Mouse (Mus musculus) lung, postnatal 4 days (tissue): ENCODE measurements at regions not wholly inside any gene's neighbourhood (a gene's known extent, or its start where the extent isn't known, plus 50 kb on each side); places are given as distances from the start of the nearest gene placed in this dataset.

Experiments used
- DNase-seq, 2 experiments: peaks; one replicate each; pipeline ENCODE4 v3.0.0; 2021

DNA sequence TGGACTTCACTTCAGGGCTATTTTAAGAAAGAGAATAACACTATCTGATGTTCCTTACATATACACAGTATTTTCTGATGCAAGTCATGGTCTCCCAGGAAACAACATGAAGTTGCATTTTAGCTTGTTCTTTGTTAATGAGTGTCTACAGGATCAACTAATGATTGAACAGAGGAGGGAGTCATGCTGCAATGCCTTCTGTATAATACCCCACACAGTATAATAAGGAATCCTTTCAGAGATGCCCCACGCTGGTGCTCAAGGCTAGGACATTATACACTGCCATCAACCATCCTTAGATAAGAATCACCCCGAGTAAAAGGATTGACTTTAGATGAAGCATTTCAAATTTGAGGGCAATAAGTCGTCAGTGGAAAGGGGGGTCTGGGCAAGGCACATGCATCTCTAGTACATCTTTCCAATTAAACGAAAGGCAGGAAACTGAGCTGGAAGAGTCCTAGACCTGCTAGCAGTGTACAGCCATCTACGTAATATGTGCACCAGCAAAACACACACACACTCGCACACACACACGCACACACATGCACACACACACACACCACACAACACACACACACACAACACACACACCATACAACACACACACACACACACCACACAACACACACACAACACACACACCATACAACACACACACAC, 252.6 kb upstream of the Rag2 start:
- no peak for DNase-seq

DNA sequence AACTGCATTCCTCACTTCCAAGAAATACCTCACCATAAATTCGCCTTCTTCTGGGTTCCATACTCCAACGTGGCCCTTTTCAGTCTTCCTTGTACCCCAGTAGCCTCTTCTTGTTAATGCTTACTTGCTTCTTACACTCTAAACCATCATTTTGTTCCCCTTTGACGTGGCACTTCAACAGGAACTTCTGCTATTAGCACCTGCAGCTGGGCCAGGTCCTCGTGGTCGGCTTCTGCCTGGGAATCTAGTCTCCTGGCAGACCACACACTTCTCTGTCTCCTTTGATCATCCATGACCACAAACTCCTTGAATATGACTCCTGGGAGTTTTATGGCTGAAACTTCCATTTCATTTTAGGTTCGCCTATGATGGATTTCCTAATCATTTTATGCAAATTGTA, 243.9 kb upstream of the Rag2 start:
- no peak for DNase-seq

DNA sequence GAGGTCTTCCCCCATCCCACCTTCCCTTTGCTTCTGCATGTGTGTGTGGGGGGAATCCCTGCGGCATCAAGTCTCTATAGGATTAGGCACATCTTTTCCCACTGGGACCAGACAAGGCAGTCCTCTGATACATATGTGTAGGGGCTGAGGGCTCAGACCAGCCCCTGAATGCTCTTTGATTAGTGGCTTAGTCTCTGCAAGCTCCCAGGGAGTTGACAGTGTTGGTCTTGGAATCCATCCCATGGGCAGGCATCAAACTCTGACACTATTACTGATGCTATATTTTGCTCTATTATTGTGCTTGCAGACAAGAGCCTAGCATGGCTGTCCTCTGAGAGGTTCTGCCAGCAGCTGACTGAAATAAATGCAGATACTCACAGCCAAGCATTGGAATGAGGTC, 209.5 kb upstream of the Rag2 start:
- DNase-seq, result no peak

DNA sequence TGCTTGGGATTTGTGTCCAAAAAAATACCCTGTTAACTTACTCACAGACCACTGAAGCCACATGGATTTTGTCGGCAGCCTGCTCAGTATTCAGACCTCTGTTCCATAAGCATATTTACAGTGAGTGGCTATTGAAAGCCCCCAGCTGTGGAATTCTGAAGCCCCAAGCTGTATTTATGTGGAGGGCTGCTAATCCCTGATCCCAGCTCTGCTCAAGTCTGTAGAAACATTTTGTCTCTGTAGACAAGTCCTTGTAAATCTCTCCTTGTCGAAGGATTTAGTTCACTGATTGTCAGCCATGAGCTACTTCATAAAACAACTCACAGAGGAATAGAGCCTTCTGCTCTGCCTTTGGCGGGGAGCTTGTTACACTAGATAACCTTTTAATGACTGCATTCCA, 207.8 kb upstream of the Rag2 start:
- DNase-seq, result peak; percentile 25 to 43

GRCm38 (mm10) chr2:101433141-101433895, 191.2 kb upstream of the Rag2 start:
- no peak for DNase-seq

- no peak for DNase-seq
Measured at GRCm38 (mm10) chr2:101440231-101440630, 184.3 kb upstream of the Rag2 start.

DNA sequence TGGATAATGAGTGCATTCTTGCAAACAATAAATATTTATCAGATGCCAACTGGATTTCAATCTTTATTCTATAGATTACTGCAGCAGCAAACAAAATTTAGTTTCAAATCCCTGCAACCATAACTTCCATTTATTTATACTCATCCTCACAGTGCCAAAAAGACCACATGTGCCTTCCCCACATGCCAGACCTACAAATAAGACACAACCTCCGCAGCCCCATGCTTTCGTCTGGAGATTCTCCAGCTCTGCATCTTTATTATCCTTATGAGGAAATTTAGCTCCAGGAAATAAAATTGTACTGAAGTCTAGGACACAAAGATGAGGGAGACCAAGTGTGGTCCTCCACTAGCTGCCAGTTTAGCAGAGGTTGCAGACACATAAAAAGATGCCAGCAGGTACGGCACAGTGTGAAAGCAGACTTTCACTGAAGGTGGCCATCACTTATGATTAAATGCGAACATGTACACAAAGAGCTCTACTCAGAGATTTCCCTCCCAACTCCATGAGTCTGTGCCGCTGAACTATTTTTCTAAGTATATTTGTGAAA, 183.4 kb upstream of the Rag2 start:
- no peak for DNase-seq

- DNase-seq, result peak; percentile 8 to 38
Measured at GRCm38 (mm10) chr2:101455591-101455990, 168.9 kb upstream of the Rag2 start.

- no peak for DNase-seq
Measured at GRCm38 (mm10) chr2:101458959-101459358, 165.6 kb upstream of the Rag2 start.

- DNase-seq, result no peak
Measured at GRCm38 (mm10) chr2:101462450-101462849, 162.1 kb upstream of the Rag2 start.

DNA sequence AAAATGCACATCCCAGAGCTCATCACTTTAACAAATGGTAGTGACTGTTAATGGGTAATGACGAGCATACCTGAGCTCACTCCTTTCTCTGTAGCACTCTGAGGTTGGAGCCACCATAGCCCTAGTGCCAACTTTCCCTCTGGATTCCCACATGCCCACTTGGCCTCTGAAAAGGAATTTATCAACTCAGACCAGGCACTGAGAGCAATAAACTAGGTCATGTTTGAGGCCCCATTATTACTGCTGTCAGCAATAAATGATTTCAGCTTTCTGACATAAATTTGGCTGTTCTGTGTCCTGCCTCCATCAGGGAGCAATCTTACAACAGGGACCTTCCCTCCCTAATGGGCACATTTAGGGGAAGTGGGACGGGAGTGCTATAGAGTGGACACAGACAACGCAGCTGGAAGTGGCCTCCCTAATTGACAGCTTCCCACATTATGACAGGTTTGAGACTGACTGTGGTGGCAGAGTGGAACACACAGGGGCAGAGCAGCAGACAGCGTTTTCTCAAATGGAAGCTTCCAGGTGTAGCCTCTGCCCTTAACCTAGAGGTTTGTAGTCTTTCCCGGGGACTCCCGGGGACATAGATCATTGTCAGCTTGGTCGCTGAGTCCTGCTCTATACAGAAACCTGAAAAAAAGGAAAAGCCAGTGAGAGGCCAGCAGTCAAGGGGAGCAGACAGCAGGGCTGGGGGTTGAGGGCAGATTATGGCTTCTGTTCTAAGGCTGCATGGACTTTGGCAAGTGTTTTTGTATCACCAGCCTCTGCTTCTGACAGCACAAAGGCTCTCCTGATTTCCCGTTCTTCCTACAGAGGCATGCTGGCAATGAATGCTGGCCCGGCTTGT, 160.0 kb upstream of the Rag2 start:
- DNase-seq, result peak in 1 of 2 experiments; percentile 40

- peak in 1 of 2 experiments; percentile 35 for DNase-seq
Measured at GRCm38 (mm10) chr2:101470569-101471100, 153.9 kb upstream of the Rag2 start.

DNA sequence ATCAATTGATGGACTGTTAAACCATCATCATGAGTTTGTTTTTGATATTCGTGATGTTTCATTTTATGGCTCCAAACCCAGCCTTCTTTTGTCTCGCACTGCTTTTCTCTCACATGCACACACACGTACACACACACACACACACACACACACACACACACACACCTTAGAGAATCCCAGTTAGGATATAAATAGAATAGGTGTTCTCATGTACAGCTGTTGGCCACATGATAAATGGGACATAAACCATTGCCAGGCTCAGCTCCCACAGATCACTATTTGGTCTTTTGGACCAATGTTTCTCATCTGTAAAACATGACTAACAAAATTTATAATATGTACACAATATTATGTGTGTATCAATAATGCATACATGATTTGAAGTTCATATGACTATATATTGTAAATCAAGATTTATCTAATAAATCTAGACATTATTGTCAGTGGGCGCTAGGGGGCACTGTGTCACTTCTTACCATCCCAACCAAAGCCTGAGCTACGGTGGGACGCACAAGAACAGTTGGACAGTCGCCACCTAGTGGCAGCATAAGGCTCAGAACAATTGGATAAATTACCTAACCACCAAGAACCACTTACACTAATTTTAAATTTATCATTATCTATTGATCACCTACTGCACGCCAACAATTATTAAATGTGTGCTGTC, 151.9 kb upstream of the Rag2 start:
- DNase-seq, result peak; percentile 77 to 85

DNA sequence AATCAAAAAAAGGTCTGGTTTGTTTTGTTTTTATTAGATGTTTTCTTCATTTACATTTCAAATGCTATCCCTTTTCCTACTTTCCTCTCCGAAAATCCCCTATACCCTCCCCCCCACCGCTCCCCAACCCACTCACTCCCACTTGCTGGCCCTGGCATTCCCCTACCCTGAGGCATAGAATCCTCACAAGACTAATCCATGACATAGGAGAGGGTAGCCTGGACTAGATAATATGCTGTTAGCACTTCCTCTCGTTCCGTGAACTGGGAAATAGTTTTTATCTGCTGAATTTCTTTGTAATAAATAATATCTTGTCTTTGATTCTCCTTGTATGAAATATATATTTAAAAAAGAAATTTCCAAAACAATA, 151.4 kb upstream of the Rag2 start:
- DNase-seq, result no peak

GRCm38 (mm10) chr2:101476862-101477261, 147.7 kb upstream of the Rag2 start:
- DNase-seq, result peak in 1 of 2 experiments; percentile 31

GRCm38 (mm10) chr2:101490207-101490606, 134.3 kb upstream of the Rag2 start:
- DNase-seq, result no peak

DNA sequence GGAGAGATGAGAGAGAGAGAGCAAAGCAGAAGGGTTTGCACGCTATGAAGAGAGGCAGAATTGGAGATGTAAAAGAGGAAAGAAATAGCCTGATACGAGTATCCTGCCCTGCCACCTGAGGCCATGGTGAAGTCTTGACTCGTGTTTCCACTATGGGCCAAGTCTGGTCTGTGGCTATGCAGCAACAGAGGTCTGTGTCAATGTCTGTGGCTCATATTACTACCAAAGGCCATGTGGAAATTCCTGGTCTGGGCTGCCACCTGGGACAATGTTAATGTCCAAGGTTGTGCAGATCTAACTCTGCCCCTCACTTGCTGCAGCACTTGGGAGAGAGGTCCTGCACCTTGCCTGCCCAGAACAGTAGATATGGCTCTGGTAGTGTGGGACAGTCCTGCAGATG, 132.8 kb upstream of the Rag2 start:
- DNase-seq, result no peak

- DNase-seq, result no peak
Measured at GRCm38 (mm10) chr2:101508116-101508515, 116.4 kb upstream of the Rag2 start.
